Mouse (Mus musculus) lung, postnatal 36 days (tissue): ENCODE data around the gene Alpl.

ENCODE experiments used
- DNase-seq: peaks from one replicate; pipeline ENCODE4 v3.0.0; 2022; ENCODE audit warnings: mixed read lengths

Alpl gene

DNA sequence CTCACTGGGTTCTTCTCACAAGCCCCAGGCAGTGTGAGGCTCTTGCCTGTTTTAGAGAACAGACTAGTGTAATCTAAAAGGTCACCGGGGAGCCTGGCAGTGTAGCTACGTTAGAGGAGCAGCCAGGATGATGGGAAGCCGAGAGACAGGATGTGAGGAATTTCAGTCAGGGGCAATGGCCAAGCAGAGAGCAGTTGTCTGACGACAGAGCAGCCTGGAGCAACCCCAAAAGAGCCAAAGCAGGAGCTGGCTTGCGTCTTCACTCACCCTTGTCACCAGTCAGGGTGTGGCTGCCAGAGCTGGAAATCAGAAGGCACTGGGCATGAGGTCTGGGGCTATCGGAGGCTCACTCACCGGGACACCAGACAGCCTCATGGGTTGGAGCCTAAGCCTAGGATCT lies 26.5 kb downstream of the Alpl start:
- DNase-seq: peak; percentile 47

DNA sequence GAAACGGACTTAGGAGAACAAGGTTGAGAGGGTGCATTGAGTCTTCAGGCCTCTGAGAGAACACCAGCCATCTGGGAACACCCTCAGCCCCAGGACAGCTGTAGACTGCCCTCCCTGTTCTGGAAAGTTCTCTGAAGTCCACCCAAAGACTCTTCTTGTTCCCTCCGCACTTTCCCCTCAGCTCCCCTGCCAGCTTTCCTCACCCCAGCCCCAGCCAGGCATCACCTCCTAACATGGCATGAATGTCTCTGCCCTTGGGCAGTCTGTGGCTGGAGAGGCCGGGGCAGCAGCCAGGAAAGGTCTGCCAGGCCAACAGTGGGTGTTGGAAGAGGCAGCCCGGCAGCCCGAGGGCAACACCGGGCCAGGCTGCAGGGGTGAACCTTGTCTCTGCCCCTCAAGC lies 27.4 kb downstream of the Alpl start:
- no peak for DNase-seq

DNA sequence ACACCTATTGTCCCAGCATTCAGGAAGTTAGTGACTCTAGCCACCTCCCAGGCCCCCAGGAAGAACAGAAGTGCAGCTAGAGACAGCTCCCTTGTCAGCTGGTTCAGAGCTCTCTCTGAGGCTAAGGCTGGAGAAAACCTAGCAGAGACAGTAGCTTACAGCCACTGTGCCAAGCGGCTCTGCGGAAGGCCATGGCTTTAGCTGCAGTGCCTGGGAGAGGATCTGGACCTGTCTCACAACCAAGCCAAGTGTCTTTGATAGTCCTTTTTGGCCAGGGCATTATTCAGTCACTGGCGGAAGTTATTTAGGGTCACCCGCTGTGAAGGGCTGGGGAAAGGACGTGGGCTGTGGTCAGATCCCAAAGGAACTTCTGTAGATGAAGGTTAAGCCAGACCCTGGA lies 27.8 kb downstream of the Alpl start:
- DNase-seq: no peak

DNA sequence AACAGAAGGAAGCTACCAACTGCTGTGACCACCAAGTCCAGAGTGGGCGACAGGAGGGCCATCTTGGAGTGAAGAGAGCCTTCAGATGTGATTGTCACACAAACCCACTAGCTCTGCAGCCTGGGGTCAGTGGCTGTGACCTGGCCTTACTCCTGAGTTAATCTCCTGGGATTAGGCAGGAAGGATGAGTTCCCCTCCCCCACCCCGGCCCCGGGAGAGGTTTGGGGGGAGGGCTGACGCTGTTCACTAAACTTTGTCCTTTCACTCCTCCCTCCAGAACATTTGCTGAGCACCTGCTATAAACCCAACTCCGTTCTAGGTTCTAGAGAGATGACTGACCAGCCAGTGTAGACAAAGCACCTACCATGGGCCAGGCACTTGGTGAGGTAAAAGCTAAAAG lies 29.8 kb downstream of the Alpl start:
- DNase-seq: no peak

DNA sequence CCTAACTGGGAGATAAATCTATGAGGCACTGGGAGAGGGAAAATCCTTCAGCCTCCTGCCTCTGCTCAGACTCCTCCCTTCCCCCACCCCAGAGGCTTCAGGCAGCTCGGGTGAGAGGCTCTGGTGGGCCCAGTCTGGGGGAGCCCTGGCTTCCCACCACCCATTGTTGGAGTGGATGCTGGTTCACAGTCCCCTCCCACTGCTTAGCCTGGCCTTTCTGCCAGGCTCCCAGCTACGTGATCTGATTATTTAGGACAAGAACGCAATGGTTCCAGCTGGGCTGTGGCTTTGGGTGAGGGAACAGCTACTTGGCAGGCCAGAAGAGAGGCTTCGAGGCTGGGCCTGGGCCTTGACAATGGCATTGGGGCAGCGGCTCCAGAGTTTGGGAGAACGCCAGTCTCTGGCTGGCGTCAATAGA lies 30.6 kb downstream of the Alpl start:
- DNase-seq: no peak

DNA sequence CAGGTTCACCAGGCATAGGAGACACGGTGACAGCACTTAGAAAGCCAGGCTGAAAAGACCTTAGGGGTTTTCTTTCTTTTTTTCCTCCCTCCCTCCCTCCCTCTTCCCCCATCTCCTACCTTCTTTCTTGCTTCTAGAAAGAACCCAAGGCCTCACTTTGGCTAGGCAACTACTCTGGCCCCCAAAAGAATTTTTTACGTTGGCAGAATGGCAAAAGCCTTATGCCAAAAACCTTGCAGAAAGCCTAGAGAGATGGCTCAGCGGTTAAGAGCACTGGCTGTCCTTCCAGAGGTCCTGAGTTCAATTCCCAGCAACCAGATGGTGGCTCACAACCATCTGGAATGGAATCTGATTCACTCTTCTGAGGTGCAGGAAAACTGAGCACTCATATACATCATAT lies 31.6 kb downstream of the Alpl start:
- DNase-seq: no peak

DNA sequence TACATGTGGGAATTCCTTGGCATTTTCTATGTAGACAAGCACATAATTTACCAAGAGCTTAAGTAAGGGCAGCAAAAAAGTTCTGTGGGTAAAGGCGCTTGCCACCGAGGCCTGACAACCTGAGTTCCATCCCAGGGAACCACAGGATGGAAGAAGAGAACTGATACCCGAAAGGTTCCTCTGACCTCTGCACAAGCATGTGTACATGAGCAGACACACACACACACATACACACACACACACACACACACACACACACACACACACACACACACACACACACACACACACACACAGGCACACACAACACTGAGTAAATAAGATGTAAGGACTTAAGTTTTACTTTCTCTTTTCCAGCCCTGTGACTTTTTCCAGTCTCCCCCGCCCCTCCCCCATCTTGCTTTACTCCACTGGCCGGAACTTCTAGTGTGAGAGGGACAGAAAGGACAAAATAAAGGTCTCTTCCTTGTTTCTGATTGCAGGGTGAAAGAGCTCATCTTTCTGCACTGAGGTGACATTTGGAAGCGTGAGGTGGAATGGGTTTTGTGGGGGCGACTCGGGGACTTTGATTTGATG lies 32.2 kb downstream of the Alpl start:
- peak; percentile 71 for DNase-seq

DNA sequence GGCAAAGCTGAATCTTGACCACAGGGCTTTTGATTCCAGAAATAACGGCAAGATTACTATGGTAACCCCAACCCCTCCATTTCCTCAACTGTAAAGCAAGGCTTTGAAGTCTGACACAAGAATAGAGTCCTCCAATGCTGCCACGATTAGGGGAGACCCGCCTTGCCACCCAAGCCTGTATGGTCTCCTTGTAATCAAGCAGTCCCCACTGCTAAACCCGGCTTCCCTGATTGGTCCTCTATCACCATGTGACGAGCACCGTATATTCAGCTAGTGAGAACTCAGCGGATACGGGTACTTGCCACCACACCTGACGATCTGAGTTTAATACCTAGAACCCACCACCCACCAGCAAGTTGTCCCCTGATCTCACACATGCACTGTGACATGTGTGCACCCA lies 33.3 kb downstream of the Alpl start:
- no peak for DNase-seq

DNA sequence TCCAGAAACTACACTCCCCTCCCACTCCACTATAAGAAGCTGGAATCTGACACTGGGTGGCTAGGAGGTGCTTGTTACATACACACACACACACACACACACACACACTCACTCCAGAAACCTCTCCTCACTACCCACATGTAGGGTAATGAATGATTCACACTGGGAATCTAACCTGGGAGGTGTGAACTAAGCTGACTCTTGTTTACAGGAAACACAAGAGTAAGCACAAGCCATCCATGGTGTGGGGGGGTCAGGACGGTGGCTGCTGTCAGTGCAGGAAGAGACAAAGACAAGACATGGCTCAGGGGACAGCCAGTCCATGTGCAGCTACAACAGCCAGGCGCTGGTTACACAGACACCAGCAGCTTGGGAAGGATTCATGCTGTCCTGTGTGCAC lies 41.7 kb downstream of the Alpl start:
- DNase-seq: no peak

DNA sequence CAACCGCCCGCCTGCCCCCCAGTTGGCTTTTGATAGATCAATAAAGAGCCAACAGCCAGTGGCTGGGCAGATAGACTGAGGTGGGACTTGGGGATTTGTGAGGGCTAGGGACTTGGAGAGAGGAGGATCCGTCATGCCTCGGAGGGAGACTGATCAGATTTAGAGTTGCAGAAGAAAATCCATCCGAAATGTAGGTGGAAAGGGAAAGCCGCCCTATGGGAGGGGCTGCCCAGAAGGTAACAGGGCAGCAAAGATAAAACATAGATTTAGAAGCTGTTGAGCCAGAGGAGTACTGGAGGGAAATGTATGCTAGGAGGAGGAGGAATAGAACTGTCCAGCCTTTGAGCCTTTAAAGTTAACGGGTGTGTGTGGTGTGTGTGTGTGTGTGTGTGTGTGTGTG lies 43.0 kb downstream of the Alpl start:
- DNase-seq: no peak

DNA sequence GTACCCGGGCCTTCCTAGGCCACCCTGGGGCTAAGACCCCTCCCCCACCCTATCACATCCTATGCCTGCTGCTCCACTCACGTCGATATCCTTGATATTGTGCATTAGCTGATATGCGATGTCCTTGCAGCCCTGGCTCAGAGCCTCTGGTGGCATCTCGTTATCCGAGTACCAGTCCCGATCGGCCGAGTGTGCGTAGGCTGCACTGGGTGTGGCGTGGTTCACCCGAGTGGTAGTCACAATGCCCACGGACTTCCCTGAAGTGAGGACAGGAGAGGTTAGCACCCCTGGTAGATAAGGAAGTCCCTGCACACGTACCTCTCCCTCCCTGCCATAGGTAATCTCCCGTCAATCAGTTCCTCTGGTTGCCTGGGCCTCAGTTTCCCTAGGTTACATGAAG lies 43.7 kb downstream of the Alpl start:
- DNase-seq: no peak

DNA sequence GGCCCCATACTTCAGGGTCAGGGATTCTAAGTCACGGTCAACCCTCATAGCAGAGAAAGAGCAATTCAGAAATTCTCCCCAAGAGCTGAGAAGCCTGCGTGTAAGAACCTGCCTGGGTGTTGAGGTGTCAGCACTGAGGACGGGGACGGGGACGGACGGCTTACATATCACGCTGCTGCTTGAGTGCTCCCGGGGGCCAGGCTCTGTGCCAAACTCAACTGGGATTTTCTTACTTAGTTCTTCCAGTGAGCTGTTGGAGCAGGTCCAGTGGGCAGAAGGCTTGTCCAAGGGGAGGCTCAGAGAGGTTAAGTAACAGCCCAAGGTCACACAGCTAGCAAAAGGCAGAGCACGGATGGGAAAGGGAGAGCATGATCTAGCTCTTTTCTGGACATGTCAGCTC lies 44.5 kb downstream of the Alpl start:
- DNase-seq: peak; percentile 48

DNA sequence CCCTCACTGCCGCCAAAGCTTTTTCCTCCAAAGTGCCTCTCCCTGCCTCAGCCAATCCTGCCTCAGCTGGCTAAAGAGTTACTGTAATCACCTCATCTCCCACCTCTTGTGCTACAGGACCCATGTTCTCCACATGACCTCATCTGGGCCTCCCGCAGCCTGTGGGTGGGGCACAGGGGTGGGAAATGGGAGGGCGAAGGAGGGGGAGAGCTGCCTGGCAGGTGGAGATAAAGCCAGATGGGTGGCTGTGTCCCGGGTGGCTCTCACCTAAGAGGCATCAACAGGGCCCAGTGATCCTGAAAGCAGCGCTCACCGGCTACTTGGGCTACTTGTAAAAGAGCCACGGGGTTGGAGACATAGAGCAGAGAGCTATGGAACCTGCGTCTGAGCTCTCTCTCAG lies 44.9 kb downstream of the Alpl start:
- no peak for DNase-seq

DNA sequence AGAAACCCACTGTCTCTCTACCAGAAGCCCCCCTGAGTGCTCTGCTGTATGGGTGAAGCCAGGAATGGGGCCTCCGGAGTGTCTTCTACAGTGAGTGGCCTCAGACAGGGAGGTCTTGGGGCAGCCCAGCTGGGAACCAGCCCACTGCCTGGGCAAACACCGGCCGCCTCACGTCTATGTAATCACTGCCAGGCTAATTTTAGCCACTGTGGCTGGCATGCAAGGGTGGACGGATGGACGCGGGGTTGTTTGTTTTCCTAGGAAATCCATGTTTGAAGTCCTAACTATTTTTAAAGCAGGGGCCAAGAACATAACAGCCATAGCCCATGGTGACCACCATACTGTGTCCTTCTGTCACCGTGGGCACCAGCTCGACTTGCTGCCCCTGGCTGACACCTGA lies 46.1 kb downstream of the Alpl start:
- DNase-seq: peak; percentile 24

DNA sequence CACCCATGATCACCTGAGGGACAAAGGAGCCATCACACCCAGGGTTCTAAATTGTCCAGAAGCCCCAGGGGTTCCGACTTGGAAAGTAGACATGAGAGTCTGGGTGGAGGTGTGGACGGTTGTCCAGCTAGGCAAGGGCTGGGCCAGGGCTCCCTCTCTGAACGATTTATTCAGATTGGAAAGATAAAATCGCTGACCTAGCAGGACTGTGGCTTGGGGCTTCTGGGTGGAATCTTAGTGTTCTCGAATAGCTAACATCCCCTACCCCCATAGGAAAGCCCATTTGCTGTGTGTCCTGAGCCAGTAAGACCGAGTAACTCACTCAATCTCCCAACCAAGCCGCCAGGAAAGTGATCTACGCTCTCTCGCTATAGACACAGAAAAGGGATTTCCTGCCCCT lies 46.5 kb downstream of the Alpl start:
- DNase-seq: no peak

DNA sequence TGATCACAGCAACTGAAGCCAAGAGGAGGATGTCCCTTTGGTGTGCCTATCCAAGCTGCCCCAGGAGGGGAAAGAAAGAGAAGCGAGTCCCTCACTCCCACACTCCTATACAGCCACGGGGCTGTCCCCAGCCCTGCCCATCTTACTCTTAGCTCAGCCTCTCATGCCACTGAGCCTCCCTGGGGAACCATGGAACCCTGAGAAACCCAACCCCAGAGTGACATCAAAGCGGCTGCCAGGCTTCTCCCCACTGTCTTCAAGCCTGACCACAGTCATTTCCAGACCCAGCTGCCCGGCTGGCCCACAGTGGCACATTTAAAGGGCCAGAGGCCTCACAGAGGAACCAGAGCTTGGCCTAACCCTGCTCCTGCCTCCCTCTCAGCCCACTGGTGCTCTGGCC lies 47.5 kb downstream of the Alpl start:
- DNase-seq: no peak

DNA sequence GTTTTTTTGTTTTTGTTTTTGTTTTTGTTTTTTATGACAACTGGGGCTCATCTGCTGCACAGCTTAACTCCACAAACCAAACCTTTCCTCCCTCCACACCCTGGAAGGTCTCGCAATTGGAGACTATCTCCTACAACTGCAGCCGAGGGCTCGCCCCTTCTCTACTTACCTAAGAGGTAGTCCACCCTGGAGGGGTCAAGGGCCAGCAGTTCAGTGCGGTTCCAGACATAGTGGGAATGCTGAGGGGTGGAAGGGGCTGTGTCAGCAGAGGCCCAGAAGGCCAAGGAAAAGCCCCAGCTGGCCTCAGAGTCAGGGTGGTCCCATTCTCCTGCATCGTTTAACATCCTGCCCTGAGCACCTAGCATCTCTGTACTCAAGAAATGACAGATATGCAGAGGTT lies 48.6 kb downstream of the Alpl start:
- no peak for DNase-seq

DNA sequence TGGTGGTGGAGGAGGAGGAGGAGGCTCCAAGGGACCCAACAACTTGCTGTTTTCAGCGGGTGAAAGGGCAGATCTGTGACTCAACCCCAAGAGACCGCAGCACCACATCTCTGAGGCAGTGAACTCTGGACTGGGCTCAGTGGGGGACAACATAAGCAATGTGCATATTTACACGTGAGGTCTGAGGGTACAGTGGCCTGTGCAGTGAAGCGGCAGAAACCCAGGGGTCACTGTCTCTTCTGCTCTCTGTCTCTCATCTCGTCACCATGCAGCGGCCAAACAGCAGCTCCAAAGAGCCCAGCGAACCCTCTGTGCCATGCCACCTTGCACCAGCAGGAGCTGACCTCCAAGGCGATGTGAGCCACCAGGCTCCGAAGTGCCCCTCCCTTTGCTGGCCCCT lies 49.1 kb downstream of the Alpl start:
- no peak for DNase-seq

DNA sequence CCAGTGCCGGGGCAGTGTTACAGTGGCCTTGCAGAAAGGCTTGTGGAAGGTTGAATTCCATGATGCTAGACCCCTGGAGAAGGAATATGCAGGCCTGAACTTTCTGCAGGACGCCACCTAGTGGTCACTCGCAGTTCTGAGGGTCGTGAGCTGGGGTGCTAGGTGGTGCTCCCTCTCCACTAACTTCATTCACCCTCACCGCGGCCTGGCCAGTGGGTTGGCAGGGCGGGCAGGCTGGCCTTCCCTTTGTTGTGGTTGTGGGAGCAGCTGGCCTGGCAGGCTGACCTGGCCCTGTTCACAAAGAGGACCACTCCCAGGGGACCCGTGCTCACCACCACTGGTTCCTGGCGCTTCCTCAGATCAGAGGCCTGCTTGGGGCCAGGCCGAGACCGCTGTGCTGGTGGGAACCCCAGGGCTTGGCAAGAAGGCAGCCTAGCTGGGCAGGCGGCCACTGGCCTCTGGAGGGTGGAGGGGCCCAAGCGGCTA lies 51.7 kb downstream of the Alpl start:
- DNase-seq: no peak

DNA sequence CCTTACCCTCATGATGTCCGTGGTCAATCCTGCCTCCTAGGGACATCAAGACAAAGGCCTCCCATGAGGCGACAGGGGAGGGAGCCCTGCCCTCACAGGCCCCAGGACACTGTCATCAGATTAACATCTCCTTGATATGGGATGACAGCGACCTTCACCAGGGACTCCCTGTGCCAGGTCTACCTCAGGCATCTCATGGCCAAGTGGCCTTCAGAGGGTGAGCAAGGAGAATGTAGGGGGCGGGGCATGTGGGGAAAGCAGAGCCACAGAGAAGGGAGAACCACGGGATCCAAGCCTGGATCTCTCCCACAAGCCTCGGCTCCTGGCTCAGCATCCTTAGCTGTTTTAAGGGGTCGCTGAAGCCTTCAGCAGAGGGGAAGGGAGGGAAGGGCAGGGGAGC lies 52.4 kb downstream of the Alpl start:
- DNase-seq: no peak

DNA sequence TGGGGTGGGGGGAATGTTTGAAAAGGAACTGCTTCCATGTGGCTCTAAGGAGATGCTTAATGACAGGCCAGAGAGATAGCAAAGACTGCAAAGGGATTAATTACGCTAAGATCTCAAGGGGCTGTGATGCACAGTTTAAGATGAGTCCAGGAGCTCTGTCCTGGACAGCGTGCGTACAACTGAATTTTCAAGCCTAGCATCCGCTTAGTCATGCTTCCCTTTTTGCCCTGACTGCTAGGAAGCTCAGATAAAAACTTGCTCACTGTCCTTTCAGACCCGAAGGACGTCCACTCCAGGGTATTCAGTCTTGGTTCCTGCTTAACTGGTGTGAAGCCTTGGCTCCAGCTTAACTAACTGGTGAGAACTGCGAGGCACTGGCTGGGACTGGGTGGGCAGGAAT lies 55.8 kb downstream of the Alpl start:
- no peak for DNase-seq

DNA sequence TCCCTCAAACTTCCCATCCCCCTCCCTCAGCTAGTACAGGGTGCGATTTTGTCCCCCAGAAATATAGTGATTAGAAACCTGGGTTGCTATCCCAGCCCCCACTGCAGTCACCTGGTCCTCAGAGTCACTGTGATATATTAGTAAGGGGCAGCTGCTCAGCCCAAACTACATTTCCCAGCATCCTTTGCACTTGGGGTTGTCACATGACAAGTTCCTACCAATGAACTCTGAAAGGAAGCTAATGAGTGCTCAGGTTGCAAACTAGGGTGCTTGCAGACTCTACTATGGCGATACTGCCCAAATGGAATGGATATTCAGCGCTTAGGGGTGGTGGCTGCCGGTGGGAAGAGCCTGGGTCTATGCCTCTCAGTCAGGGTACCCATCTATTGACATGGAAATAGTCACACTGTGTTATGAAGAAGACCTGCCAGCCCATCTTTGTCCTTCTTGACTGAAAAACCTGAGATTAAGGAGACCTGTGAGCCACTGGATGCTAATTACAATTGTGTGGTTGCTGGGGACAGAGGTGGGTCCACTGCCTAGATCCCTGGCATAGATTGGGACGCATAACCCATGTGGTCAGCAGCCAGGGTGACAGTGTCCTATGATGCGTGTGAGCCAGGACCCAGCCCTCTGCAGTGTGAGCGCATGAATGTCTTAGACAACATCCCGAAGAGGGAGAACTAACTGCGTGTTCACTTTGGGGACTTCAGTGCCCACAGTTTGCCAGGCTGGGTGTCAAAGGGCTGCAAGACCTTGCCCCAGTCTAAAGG lies 56.8 kb downstream of the Alpl start:
- DNase-seq: peak; percentile 62

DNA sequence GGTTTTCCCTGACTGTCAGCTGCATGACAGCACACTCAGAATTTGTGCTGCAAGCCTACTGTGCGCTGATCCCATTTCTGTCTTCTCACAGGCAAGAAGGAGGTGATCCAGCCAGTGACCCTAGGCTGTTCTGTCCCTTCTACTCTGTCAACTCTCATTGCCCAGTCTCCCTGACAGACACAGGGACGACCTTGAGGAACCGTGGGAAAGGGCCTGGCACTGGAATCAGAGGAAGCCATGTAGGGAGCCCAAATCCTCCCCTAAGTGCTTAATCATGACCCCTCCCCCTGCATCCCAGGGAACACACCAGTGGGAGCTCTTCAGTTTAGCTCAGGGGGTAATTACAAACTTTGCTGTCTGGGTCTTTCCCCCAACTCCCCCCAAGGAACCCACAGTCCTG lies 58.4 kb downstream of the Alpl start:
- no peak for DNase-seq

DNA sequence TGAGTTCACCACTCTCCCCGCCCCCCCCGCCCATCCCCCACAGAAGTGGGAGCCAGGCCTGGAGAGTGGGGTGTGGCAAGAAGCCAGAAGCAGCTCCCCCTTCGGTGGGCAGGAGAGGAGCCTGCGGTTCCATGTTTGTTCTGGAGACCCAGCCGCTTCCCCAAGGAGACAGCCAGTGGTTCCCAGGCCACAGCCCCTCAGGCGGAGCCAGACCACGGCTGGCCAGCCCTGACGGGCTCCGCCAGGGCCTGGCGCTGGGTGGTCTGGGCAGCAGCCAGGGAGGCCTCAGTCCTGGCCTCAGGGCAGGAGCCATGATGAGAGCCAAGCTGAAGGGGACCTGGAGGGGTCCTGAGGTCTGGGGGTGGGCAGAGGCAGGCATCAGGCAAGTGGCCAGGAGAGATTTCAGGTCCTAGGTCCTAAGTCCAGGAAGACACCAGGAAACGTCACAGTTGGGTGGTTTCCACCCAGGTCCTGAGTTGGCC lies 59.9 kb downstream of the Alpl start:
- DNase-seq: no peak

DNA sequence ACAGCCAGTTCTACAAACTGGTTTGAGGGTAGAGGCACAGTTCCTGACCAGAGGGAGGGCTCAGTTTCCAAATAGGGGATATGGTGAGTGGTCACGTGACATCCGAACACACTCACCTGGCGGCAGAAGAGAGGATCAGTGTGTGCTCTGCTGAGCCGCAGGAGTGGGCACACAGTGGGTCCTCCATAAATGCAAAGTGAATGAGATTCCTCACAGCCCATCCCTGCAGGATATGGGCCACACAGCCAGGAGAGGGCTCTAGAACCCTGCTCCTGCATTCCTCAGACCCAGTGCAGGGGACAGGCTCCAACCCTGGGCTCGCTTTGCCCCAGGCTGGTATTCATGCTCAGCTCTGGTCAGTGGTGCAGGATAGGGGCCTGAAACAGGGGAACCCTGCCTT lies 62.7 kb downstream of the Alpl start:
- no peak for DNase-seq
